Comparison of ENCODE assay signal across 9 mouse cellular contexts in the genomic region with DNA sequence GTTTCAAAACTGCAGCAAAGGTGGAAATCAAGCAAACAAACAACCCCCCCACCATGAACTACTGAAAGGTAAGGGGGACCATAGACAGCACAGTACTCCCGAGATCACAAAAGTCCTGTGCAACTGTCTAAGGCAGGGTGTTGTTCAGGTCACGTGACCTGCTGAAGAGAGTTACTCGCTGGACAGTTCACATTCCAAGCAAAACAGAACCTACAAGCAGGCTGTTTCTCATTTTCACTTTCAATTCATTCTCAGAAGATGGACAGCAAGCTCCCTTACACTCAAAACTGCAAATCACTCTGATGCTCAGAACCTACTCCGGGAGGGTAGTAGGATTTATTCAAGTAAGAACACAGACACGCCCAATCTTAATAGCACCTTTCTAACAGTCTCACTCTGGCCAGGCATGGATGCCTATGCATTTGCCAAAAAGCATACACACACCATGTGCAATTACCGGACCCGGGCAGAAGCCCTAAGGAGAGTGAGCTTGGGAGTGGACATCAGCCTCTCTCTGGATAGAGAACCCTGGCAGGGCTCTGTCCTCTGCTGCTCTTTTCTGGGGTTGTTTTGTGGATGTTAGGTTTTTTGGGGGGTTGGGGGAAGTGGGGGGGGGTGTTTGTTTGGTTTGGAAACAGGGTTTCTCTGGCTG. TPM values are rescaled to one million over a fixed set of nuclear protein-coding genes. Genes with fewer than 3 reads are reported as not detected.
A peak's percentile ranks its signal among the peaks of the same experiment; 100 is the strongest.
DNase-seq lines count a peak whose midpoint lies in the region; ATAC-seq and TF ChIP-seq lines count a peak whose summit lies in the region.
"Had no signal": no experiment of that assay in that cellular context is flagged by ENCODE, and none has a peak within 500 bp of the region (broad histone marks: within the 10 kb centered on the region; RNA-seq: fewer than 3 reads in every experiment).

No protein-coding gene starts in this region.

- no peak overlapping the region for H3K9ac ChIP-seq in intestine, embryonic 14.5 days (ENCODE audit: low read length)
- no peak overlapping the region for H3K9ac ChIP-seq in neural tube, embryonic 15.5 days (replicated peaks)

- H3K27ac ChIP-seq in intestine, embryonic 14.5 days (ENCODE audit: low read depth) = no peak overlapping the region
- H3K27ac ChIP-seq in neural tube, embryonic 15.5 days (replicated peaks) = no peak overlapping the region

- H3K9me3 ChIP-seq in intestine, embryonic 14.5 days (ENCODE audit: control insufficient read depth, low read length) = no peaks in the 10 kb centered on the region
- H3K9me3 ChIP-seq in neural tube, embryonic 15.5 days (replicated peaks) = no peaks in the 10 kb centered on the region

- no peaks in the 10 kb centered on the region for H3K27me3 ChIP-seq in intestine, embryonic 14.5 days (replicated peaks; ENCODE audit: control insufficient read depth, insufficient read depth, low read length)
- H3K27me3 ChIP-seq in neural tube, embryonic 15.5 days (replicated peaks) = no peaks in the 10 kb centered on the region

- peak; percentile 15 for DNase-seq in adrenal gland, adult 2 months
- no peak for DNase-seq in adrenal gland, adult 18-20 months (ENCODE audit: low spot score in 2 of 2)
- no peak for DNase-seq in lung, adult 2 months
- no peak for DNase-seq in lung, postnatal 4 days
- no peak for DNase-seq in intestine, embryonic 14.5 days (ENCODE audit: low spot score)
- no peak for DNase-seq in urinary bladder, postnatal 25 days (ENCODE audit: low spot score)
- DNase-seq: B cell, adult 2 months had no signal

- H3K4me1 ChIP-seq in lung, adult 2 months (ENCODE audit: control insufficient read depth, insufficient read depth, low read length) = peaks cover 23% of the 10 kb centered on the region
- H3K4me1 ChIP-seq in intestine, embryonic 14.5 days (replicated peaks; ENCODE audit: control insufficient read depth, insufficient read depth, low read length) = peaks cover 44% of the 10 kb centered on the region
- H3K4me1 ChIP-seq in neural tube, embryonic 15.5 days = peaks cover 49% of the 10 kb centered on the region

- no peak for TF ChIP-seq CTCF in lung, adult 2 months (IDR thresholded peaks at IDR 0.05; ENCODE audit: insufficient read depth, low read length)

- no peak for ATAC-seq in intestine, embryonic 14.5 days (replicated peaks; ENCODE audit: low FRiP score, low TSS enrichment, low read depth)
- ATAC-seq in neural tube, embryonic 15.5 days (ENCODE audit: low FRiP score) = no peak
- no peak for ATAC-seq in CD4-positive, CD25-positive, alpha-beta regulatory T cell, adult 4 months

- H3K4me2 ChIP-seq in intestine, embryonic 14.5 days (ENCODE audit: low read length) = peak overlapping the region; percentile 34
- peak overlapping the region; percentile 77 for H3K4me2 ChIP-seq in neural tube, embryonic 15.5 days

- peak overlapping the region; percentile 1 for H3K4me3 ChIP-seq in lung, adult 2 months (replicated peaks; ENCODE audit: extremely low read depth, low read depth, low read length)
- no peak overlapping the region for H3K4me3 ChIP-seq in intestine, embryonic 14.5 days (ENCODE audit: low read depth, low read length)
- H3K4me3 ChIP-seq in neural tube, embryonic 15.5 days (replicated peaks) = no peak overlapping the region

- no peaks in the 10 kb centered on the region for H3K36me3 ChIP-seq in intestine, embryonic 14.5 days (ENCODE audit: control insufficient read depth, insufficient read depth, low read length)
- H3K36me3 ChIP-seq in neural tube, embryonic 15.5 days = no peaks in the 10 kb centered on the region

- WGBS in lung, adult 2 months = 31% methylated on average over 7 of the region's 7 CpGs
- WGBS in intestine, embryonic 14.5 days = 56% methylated on average over 7 of the region's 7 CpGs
- 81% methylated on average over 7 of the region's 7 CpGs for WGBS in neural tube, embryonic 15.5 days

- no peak for TF ChIP-seq POLR2A in lung, adult 2 months (IDR thresholded peaks at IDR 0.05; ENCODE audit: borderline replicate concordance, extremely low read depth, low read depth, low read length)

RNA-seq across cellular contexts. Expression of a gene that starts 2.5 kb away (rescaled TPM):
- total RNA-seq in adrenal gland, adult 2 months (2021) = 10 to 100 TPM; 27.4 to 34.2 TPM
- 2.9 and 3.2 TPM in 2 replicates for polyA plus RNA-seq in adrenal gland, adult 2 months (2012; rRNA removed)
- 10 to 100 TPM; 28.5 to 30.9 TPM for total RNA-seq in adrenal gland, adult 18-20 months (2021)
- polyA plus RNA-seq in lung, adult 2 months (2012; rRNA removed) = 9.8 and 14.9 TPM in 2 replicates
- 19.2 and 19.6 TPM in 2 replicates for polyA plus RNA-seq in intestine, embryonic 14.5 days (2014; fragmentation: Nextera tagmentation; extraction: Ambion mirVana)
- 14.4 and 16.8 TPM in 2 replicates for polyA plus RNA-seq in neural tube, embryonic 15.5 days (2015; fragmentation: Nextera tagmentation; extraction: Ambion mirVana)
- polyA plus RNA-seq in CD4-positive, CD25-positive, alpha-beta regulatory T cell, adult 4 months (2017; shearing (Covaris generic)) = 1 to 10 TPM; 6.3 to 8.8 TPM

RNA-seq across cellular contexts. Expression of a gene that starts 40.4 kb away (rescaled TPM):
- 100 to 1,000 TPM; 308 to 315 TPM for total RNA-seq in adrenal gland, adult 2 months (2021)
- polyA plus RNA-seq in adrenal gland, adult 2 months (2012; rRNA removed) = 5.2 and 5.3 TPM in 2 replicates
- total RNA-seq in adrenal gland, adult 18-20 months (2021) = 100 to 1,000 TPM; 289 to 315 TPM
- polyA plus RNA-seq in lung, adult 2 months (2012; rRNA removed) = 43.4 and 72.0 TPM in 2 replicates
- 733 and 792 TPM in 2 replicates for polyA plus RNA-seq in intestine, embryonic 14.5 days (2014; fragmentation: Nextera tagmentation; extraction: Ambion mirVana)
- polyA plus RNA-seq in neural tube, embryonic 15.5 days (2015; fragmentation: Nextera tagmentation; extraction: Ambion mirVana) = 337 and 386 TPM in 2 replicates
- polyA plus RNA-seq in CD4-positive, CD25-positive, alpha-beta regulatory T cell, adult 4 months (2017; shearing (Covaris generic)) = 1,000 to 10,000 TPM in 1 of 2 experiments, 100 to 1,000 TPM in 1; 776 to 1,168 TPM

RNA-seq across cellular contexts. Expression of a gene that starts 52.6 kb away (rescaled TPM):
- total RNA-seq in adrenal gland, adult 2 months (2021) = 10 to 100 TPM in 1 of 2 experiments, 1 to 10 TPM in 1; 8.2 to 12.2 TPM
- polyA plus RNA-seq in adrenal gland, adult 2 months (2012; rRNA removed) = 7.9 and 8.9 TPM in 2 replicates
- total RNA-seq in adrenal gland, adult 18-20 months (2021) = 10 to 100 TPM in 1 of 2 experiments, 1 to 10 TPM in 1; 7.0 to 11.1 TPM
- 20.5 and 26.7 TPM in 2 replicates for polyA plus RNA-seq in lung, adult 2 months (2012; rRNA removed)
- 28.1 and 29.5 TPM in 2 replicates for polyA plus RNA-seq in intestine, embryonic 14.5 days (2014; fragmentation: Nextera tagmentation; extraction: Ambion mirVana)
- 12.7 and 15.2 TPM in 2 replicates for polyA plus RNA-seq in neural tube, embryonic 15.5 days (2015; fragmentation: Nextera tagmentation; extraction: Ambion mirVana)
- polyA plus RNA-seq in CD4-positive, CD25-positive, alpha-beta regulatory T cell, adult 4 months (2017; shearing (Covaris generic)) = 1 to 10 TPM; 3.1 to 3.2 TPM
